ENCODE assay signal across 14 mouse cellular contexts in the genomic region with DNA sequence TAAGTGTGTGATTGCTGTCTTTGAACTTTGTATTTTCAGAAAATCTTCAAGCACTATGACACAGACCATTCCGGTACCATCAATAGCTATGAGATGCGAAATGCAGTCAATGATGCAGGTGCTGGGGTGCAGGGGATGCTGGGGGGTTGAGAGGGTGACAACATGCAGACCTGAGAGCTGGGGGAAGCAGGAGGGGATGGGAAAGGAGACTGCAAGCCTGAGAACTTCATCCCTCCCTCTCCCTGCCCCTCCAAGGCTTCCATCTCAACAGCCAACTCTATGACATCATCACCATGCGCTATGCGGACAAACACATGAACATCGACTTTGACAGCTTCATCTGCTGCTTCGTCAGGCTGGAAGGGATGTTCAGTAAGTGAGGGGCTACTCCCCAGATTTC. TPM values are rescaled to one million over a fixed set of nuclear protein-coding genes. Genes with fewer than 3 reads are reported as not detected.
DNase-seq lines count a peak whose midpoint lies in the region; ATAC-seq lines count a peak whose summit lies in the region.
"Had no signal": no experiment of that assay in that cellular context is flagged by ENCODE, and none has a peak within 500 bp of the region (broad histone marks: within the 10 kb centered on the region; RNA-seq: fewer than 3 reads in every experiment).

No protein-coding gene starts in this region.

- intact Hi-C loops in heart, postnatal 10 days (cut with DNase I), result no loop called here

- DNase-seq in CD4-positive, CD25-positive, alpha-beta regulatory T cell, adult 2 months (ENCODE audit: low read depth, low spot score), result peak; percentile 17
- peak; percentile 80 for DNase-seq in heart, adult 11 months
- no peak for DNase-seq in heart, postnatal 10 days
- peak; percentile 50 for DNase-seq in thymus, postnatal 14 days
- no peak for DNase-seq in thymus, postnatal 0 days (ENCODE audit: low spot score)
- DNase-seq in thymus, postnatal 4 days, result peak; percentile 53
- DNase-seq in T-cell, adult 2 months (ENCODE audit: low spot score), result no peak
- DNase-seq: adrenal gland, adult 8-10 months; forebrain, postnatal 0 days had no signal

- no peak for ATAC-seq in CD4-positive, CD25-positive, alpha-beta regulatory T cell, adult 4 months
- ATAC-seq: activated CD4-positive, CD25-positive, alpha-beta regulatory T cell, adult 4 months; forebrain, embryonic 13.5 days; forebrain, embryonic 15.5 days; forebrain, postnatal 0 days had no signal

RNA-seq across cellular contexts. Expression of a gene that starts 47.3 kb away (rescaled TPM):
- 10 to 100 TPM; 59.3 to 94.3 TPM for polyA plus RNA-seq in CD4-positive, CD25-positive, alpha-beta regulatory T cell, adult 4 months (2017; shearing (Covaris generic))
- total RNA-seq in heart, postnatal 10 days (2021), result 1 to 10 TPM in 1 of 2 experiments, under 1 TPM in 1; 0.84 to 1.1 TPM
- polyA plus RNA-seq in thymus, postnatal 0 days (2015; fragmentation: Nextera tagmentation; extraction: Ambion mirVana), result 90.9 and 99.1 TPM in 2 replicates
- total RNA-seq: MEL had no signal

Comparison
In these comparisons a context has a peak if more than half of its experiments do, and no peak if none do; other contexts are left out.
1. DNase-seq: peak in CD4-positive, CD25-positive, alpha-beta regulatory T cell, adult 2 months (single experiment), heart, adult 11 months (single experiment), thymus, postnatal 14 days (single experiment) and thymus, postnatal 4 days (single experiment); none in heart, postnatal 10 days (0 of 2), thymus, postnatal 0 days (single experiment) and T-cell, adult 2 months (single experiment).